Comparison of ENCODE assay signal across 8 mouse cellular contexts in the genomic region with DNA sequence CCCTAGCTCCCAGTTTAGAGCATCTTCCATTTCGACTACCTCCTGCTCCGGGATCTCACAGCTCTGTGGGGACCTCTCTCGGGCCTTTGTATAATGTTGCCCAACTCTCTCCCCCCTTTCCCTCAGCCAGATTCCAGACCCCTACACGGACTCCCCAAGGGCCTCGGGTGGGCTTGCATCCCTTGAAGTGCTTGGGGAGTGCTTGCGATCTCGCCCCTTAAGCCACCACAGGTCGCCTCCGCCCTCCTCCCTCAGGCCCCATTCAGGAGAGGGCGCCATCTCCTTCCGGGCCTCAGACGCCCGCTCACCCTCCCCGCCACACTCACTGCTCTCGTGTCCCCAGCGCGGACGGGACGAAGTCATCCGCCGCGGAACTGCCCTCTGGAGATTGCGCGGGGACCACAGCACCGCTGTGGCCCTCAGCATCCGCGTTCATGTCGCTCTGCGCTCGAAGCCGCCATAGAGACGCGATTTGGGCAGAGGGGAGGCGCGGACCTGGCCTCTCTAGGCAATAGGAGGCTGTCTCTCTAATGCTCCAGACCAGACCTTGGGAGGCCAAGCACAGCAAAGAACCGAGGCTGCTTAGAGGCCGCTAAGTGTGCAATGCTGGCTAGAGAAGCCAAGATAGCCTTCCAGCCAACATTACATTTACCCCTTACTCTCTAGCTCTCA. TPM values are rescaled to one million over a fixed set of nuclear protein-coding genes. Genes with fewer than 3 reads are reported as not detected.
DNase-seq lines count a peak whose midpoint lies in the region; ATAC-seq and TF ChIP-seq lines count a peak whose summit lies in the region.

A gene (minus strand): TSS at position 501 of the 672 bp plus-strand sequence.

- H3K4me2 ChIP-seq in lung, postnatal 0 days (replicated peaks; ENCODE audit: low read depth, low read length): peak within 1 kb of the TSS; percentile 56

- TF ChIP-seq CTCF in MEL (IDR thresholded peaks at IDR 0.05 in 2 of 3, conservative IDR thresholded peaks at IDR 0.05 in 1 of 3; ENCODE audit: control insufficient read depth in 1 of 3, insufficient read depth in 1 of 3, low read depth in 2 of 3, low read length in 3 of 3, poor library complexity in 1 of 3, severe bottlenecking in 1 of 3): peak in 1 of 3 experiments; percentile 41; a peak in 2 of 6 replicates
- TF ChIP-seq CTCF in cerebellum, adult 2 months (IDR thresholded peaks at IDR 0.05; ENCODE audit: borderline replicate concordance, insufficient read depth, low read depth, low read length): peak; percentile 31; the same call in 1 of the 2 replicates
- TF ChIP-seq CTCF in lung, postnatal 0 days (IDR thresholded peaks at IDR 0.05): peak; percentile 62

- H3K9me3 ChIP-seq in MEL (replicated peaks; ENCODE audit: insufficient read depth, low read length): no peaks in the 10 kb centered on the region
- H3K9me3 ChIP-seq in hindbrain, embryonic 10.5 days: no peaks in the 10 kb centered on the region
- no peaks in the 10 kb centered on the region for H3K9me3 ChIP-seq in lung, postnatal 0 days (ENCODE audit: low read length)

- H3K4me1 ChIP-seq in MEL (ENCODE audit: control insufficient read depth in 1 of 2, insufficient read depth in 2 of 2, low read length in 2 of 2): peaks cover 8% of the 10 kb centered on the region in 2 experiments
- H3K4me1 ChIP-seq in cerebellum, adult 2 months (ENCODE audit: control insufficient read depth, insufficient read depth, low read length): no peaks in the 10 kb centered on the region
- H3K4me1 ChIP-seq in hindbrain, embryonic 10.5 days (replicated peaks): peaks cover 18% of the 10 kb centered on the region
- no peaks in the 10 kb centered on the region for H3K4me1 ChIP-seq in lung, postnatal 0 days (ENCODE audit: insufficient read depth, low read depth, low read length)

- WGBS in cerebellum, adult 2 months: under 1% methylated on average over 37 of the region's 37 CpGs
- under 1% methylated on average over 37 of the region's 37 CpGs for WGBS in hindbrain, embryonic 10.5 days
- WGBS in lung, postnatal 0 days: 0% methylated on average over 34 of the region's 37 CpGs

- no peak for TF ChIP-seq EP300 in MEL (IDR thresholded peaks at IDR 0.05; ENCODE audit: low read depth in 1 of 2, low read length in 2 of 2)
- TF ChIP-seq EP300 in lung, postnatal 0 days (IDR thresholded peaks at IDR 0.05): no peak

- H3K4me3 ChIP-seq in MEL (ENCODE audit: control insufficient read depth in 1 of 2, insufficient read depth in 1 of 2, low read depth in 2 of 2, low read length in 2 of 2): peak within 1 kb of the TSS; percentile 77 to 95
- peak within 1 kb of the TSS; percentile 77 for H3K4me3 ChIP-seq in cerebellum, adult 2 months (replicated peaks; ENCODE audit: insufficient read depth, low read depth, low read length)
- peak within 1 kb of the TSS; percentile 74 for H3K4me3 ChIP-seq in hindbrain, embryonic 10.5 days
- H3K4me3 ChIP-seq in lung, postnatal 0 days (ENCODE audit: low read depth, low read length): peak within 1 kb of the TSS; percentile 76

- ATAC-seq in lung, postnatal 0 days: peak; percentile 96

- DNase-seq in MEL (ENCODE audit: low read depth, low spot score): peak; percentile 93
- peak; percentile 88 to 90 for DNase-seq in cerebellum, adult 2 months
- peak; percentile 86 for DNase-seq in forelimb bud, embryonic 11.5 days (ENCODE audit: low read depth, low spot score)
- DNase-seq in hindbrain, embryonic 10.5 days (ENCODE audit: low spot score): peak; percentile 90
- DNase-seq in layer of hippocampus, adult 9-11 months: peak; percentile 88
- DNase-seq in lung, postnatal 0 days (ENCODE audit: low spot score): peak; percentile 92
- DNase-seq in ovary, postnatal 14 days (ENCODE audit: low spot score): peak; percentile 70
- peak; percentile 84 for DNase-seq in thymus, postnatal 14 days

- peaks cover 3% of the 10 kb centered on the region for H3K79me2 ChIP-seq in MEL (ENCODE audit: control insufficient read depth, insufficient read depth, low read length, poor library complexity)

- H3K27ac ChIP-seq in MEL (ENCODE audit: control insufficient read depth, low read depth, low read length): peak within 1 kb of the TSS; percentile 73
- H3K27ac ChIP-seq in cerebellum, adult 2 months (ENCODE audit: insufficient read depth, low read length): peak within 1 kb of the TSS; percentile 88
- peak within 1 kb of the TSS; percentile 98 for H3K27ac ChIP-seq in hindbrain, embryonic 10.5 days
- H3K27ac ChIP-seq in lung, postnatal 0 days (ENCODE audit: low read length): peak within 1 kb of the TSS; percentile 95

- no peak for TF ChIP-seq RAD21 in MEL (IDR thresholded peaks at IDR 0.05; ENCODE audit: low read depth, low read length)

- H3K27me3 ChIP-seq in MEL (ENCODE audit: control insufficient read depth in 1 of 2, insufficient read depth in 2 of 2, low read length in 2 of 2): no peaks in the 10 kb centered on the region
- no peaks in the 10 kb centered on the region for H3K27me3 ChIP-seq in cerebellum, adult 2 months (ENCODE audit: control insufficient read depth, insufficient read depth, low read length)
- H3K27me3 ChIP-seq in hindbrain, embryonic 10.5 days (ENCODE audit: insufficient read depth, poor library complexity, severe bottlenecking): no peaks in the 10 kb centered on the region
- no peaks in the 10 kb centered on the region for H3K27me3 ChIP-seq in lung, postnatal 0 days (replicated peaks; ENCODE audit: insufficient read depth, low read length)

- peak in 1 of 2 experiments; percentile 90 for TF ChIP-seq POLR2A in MEL (IDR thresholded peaks at IDR 0.05; ENCODE audit: control insufficient read depth in 1 of 2, insufficient read depth in 1 of 2, low read depth in 1 of 2, low read length in 2 of 2, poor library complexity in 1 of 2)
- TF ChIP-seq POLR2A in cerebellum, adult 2 months (IDR thresholded peaks at IDR 0.05; ENCODE audit: borderline replicate concordance, insufficient read depth, low read length): peak; percentile 72

- H3K36me3 ChIP-seq in MEL (ENCODE audit: control insufficient read depth in 1 of 2, insufficient read depth in 2 of 2, low read length in 2 of 2): peaks cover 3 to 18% of the 10 kb centered on the region in 2 experiments; a peak in 3 of 4 replicates
- peaks cover 33% of the 10 kb centered on the region for H3K36me3 ChIP-seq in hindbrain, embryonic 10.5 days
- no peaks in the 10 kb centered on the region; the same call in 1 of the 2 replicates for H3K36me3 ChIP-seq in lung, postnatal 0 days (ENCODE audit: insufficient read depth, low read length)

- peak within 1 kb of the TSS; percentile 85 for H3K9ac ChIP-seq in MEL (ENCODE audit: control insufficient read depth, low read depth, low read length, poor library complexity, severe bottlenecking)
- H3K9ac ChIP-seq in lung, postnatal 0 days (replicated peaks; ENCODE audit: low read depth): peak within 1 kb of the TSS; percentile 87

TF ChIP-seq in MEL, 35 proteins besides CTCF, POLR2A, EP300 and RAD21:
- no peak; the same call in 1 of the 2 replicates for TF ChIP-seq MYC (IDR thresholded peaks at IDR 0.05; ENCODE audit: low read depth, low read length)
- TF ChIP-seq KAT2A (conservative IDR thresholded peaks at IDR 0.05; ENCODE audit: low read depth, low read length): peak; percentile 49
- TF ChIP-seq ZMIZ1 (IDR thresholded peaks at IDR 0.05; ENCODE audit: low read depth, low read length): peak; percentile 89
- peak; percentile 88 for TF ChIP-seq HCFC1 (IDR thresholded peaks at IDR 0.05; ENCODE audit: low read depth, low read length)
- TF ChIP-seq TBP (IDR thresholded peaks at IDR 0.05; ENCODE audit: low read depth, low read length): peak; percentile 82; the same call in 1 of the 2 replicates
- TF ChIP-seq POLR2AphosphoS2 (IDR thresholded peaks at IDR 0.05; ENCODE audit: low read length): peak; percentile 73
- TF ChIP-seq TCF12 (IDR thresholded peaks at IDR 0.05; ENCODE audit: low read depth, low read length): peak; percentile 79
- TF ChIP-seq NELFE (IDR thresholded peaks at IDR 0.05; ENCODE audit: low read depth, low read length): peak; percentile 86
- no peak for TF ChIP-seq TAL1 (IDR thresholded peaks at IDR 0.05; ENCODE audit: low read length)
- no peak for TF ChIP-seq MYB (IDR thresholded peaks at IDR 0.05; ENCODE audit: low read depth, low read length)
- no peak for TF ChIP-seq CHD2 (IDR thresholded peaks at IDR 0.05; ENCODE audit: low read length)
- peak; percentile 52; the same call in 1 of the 2 replicates for TF ChIP-seq GABPA (IDR thresholded peaks at IDR 0.05; ENCODE audit: low read depth, low read length)
- peak; percentile 21; the same call in 1 of the 2 replicates for TF ChIP-seq POLR2AphosphoS5 (IDR thresholded peaks at IDR 0.05; ENCODE audit: borderline replicate concordance, low read depth, low read length)
- 0 out of 2 replicates have a peak, but pooled peaks have one; percentile 34 for TF ChIP-seq RCOR1 (IDR thresholded peaks at IDR 0.05; ENCODE audit: low read depth, low read length)
- TF ChIP-seq USF2 (IDR thresholded peaks at IDR 0.05; ENCODE audit: borderline replicate concordance in 1 of 2, insufficient read depth in 1 of 2, low read depth in 1 of 2, low read length in 2 of 2): no peak
- TF ChIP-seq MEF2A (IDR thresholded peaks at IDR 0.05; ENCODE audit: extremely low read depth, insufficient replicate concordance, low read depth, low read length, poor library complexity, severe bottlenecking): no peak
- TF ChIP-seq SMC3 (IDR thresholded peaks at IDR 0.05; ENCODE audit: low read depth, low read length): 0 out of 2 replicates have a peak, but pooled peaks have one; percentile 7
- TF ChIP-seq ELF1 (IDR thresholded peaks at IDR 0.05; ENCODE audit: low read depth, low read length): peak; percentile 53; the same call in 1 of the 2 replicates
- no peak for TF ChIP-seq MAFK (IDR thresholded peaks at IDR 0.05; ENCODE audit: borderline replicate concordance, low read depth, low read length)
- peak; percentile 72 for TF ChIP-seq SIN3A (IDR thresholded peaks at IDR 0.05; ENCODE audit: low read length)
- TF ChIP-seq JUND (IDR thresholded peaks at IDR 0.05; ENCODE audit: low read depth, low read length): no peak
- TF ChIP-seq UBTF (IDR thresholded peaks at IDR 0.05; ENCODE audit: borderline replicate concordance, insufficient read depth, low read depth, low read length): 0 out of 2 replicates have a peak, but pooled peaks have one; percentile 47

RNA-seq across cellular contexts. Expression of the gene that starts here (rescaled TPM):
- 24.3 and 26.9 TPM in 2 replicates for total RNA-seq in MEL (2012; rRNA removed)
- polyA plus RNA-seq in MEL (2012; ENCODE audit: insufficient read depth in 1 of 2, insufficient read length in 2 of 2, low read depth in 1 of 2, low replicate concordance in 2 of 2, missing spikeins in 1 of 2): 100 to 1,000 TPM in 1 of 2 experiments, 10 to 100 TPM in 1; 27.0 to 330 TPM
- 44.7 and 46.3 TPM in 2 replicates for polyA plus RNA-seq in cerebellum, adult 2 months (2012; rRNA removed)
- polyA plus RNA-seq in hindbrain, embryonic 10.5 days (2016; fragmentation: Nextera tagmentation; extraction: Ambion mirVana): 76.6 and 80.1 TPM in 2 replicates
- 34.5 and 37.2 TPM in 2 replicates for polyA plus RNA-seq in lung, postnatal 0 days (2015; fragmentation: Nextera tagmentation; extraction: Ambion mirVana)

Comparison
In these comparisons a context has a peak if more than half of its experiments do, and no peak if none do; other contexts are left out.
1. Peak in every context shown above with its lines: DNase-seq, ATAC-seq, H3K4me3 ChIP-seq and H3K27ac ChIP-seq.